Mouse (Mus musculus): ENCODE measurements around the gene Mllt3. TPM values are rescaled to one million over a fixed set of nuclear protein-coding genes. Genes with fewer than 3 reads are reported as not detected.

The Mllt3 gene
- polyA plus RNA-seq, 1 experiment from 2014 or later, result 51.9 TPM

DNA sequence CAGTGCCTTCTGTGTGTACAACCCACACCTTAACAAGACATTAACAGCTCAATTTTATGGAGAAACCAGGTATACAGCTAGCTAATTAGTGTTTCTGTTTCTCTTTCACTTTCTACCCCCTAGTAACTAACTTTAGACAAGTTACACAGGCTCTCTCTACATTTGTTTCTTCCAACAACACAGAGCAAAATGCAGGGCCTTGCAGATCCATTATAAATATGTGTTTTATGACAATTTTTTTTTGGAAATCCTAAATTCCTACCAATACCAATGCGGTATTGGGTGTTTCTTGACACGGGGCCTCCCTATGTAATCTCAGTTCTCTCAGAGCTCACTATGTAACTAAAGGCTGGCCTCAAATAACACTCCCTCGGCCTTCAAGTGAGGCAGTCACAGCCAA, 139.7 kb downstream of the Mllt3 start:
- Histone ChIP-seq H3K36me3 (no peaks in the 10 kb centered on the region), H3K4me2 (replicated peaks) (no peak overlapping the region), H3K4me3 (no peak overlapping the region), H3K27ac (no peak overlapping the region), H3K9ac (no peak overlapping the region), H3K4me1 (peaks cover 10% of the 10 kb centered on the region; the same call in 1 of the 2 replicates), H3K9me3 (no peaks in the 10 kb centered on the region), H3K27me3 (no peaks in the 10 kb centered on the region)
- no peak for ATAC-seq (ENCODE audit: low FRiP score, low read depth)
- 68% methylated on average over 3 of the region's 3 CpGs for WGBS

DNA sequence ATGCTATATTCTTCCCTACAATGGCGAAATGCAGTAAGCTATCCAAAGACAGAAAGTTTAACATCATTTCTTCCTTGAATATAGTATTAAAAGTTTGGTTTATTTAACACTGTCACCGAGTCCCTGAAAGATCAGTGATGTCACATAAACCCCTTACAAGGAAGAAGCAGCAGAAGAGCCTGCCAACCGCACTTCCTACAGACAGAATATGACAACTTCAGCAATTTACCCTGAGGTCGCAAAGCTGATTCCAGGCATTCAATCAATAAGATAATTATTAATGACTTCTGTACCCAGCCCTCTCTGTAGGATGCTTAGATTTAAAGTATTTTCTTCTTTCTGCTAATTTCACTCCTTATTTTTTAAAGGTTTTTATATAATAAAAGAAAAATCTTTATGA, 140.2 kb downstream of the Mllt3 start:
- Histone ChIP-seq H3K4me2 (replicated peaks) (no peak overlapping the region), H3K4me3 (no peak overlapping the region), H3K4me1 (peaks cover 10% of the 10 kb centered on the region; the same call in 1 of the 2 replicates), H3K9ac (no peak overlapping the region), H3K9me3 (no peaks in the 10 kb centered on the region), H3K27me3 (no peaks in the 10 kb centered on the region), H3K27ac (no peak overlapping the region), H3K36me3 (no peaks in the 10 kb centered on the region)
- 85% methylated on average over 4 of the region's 4 CpGs for WGBS
- no peak for ATAC-seq (ENCODE audit: low FRiP score, low read depth)

DNA sequence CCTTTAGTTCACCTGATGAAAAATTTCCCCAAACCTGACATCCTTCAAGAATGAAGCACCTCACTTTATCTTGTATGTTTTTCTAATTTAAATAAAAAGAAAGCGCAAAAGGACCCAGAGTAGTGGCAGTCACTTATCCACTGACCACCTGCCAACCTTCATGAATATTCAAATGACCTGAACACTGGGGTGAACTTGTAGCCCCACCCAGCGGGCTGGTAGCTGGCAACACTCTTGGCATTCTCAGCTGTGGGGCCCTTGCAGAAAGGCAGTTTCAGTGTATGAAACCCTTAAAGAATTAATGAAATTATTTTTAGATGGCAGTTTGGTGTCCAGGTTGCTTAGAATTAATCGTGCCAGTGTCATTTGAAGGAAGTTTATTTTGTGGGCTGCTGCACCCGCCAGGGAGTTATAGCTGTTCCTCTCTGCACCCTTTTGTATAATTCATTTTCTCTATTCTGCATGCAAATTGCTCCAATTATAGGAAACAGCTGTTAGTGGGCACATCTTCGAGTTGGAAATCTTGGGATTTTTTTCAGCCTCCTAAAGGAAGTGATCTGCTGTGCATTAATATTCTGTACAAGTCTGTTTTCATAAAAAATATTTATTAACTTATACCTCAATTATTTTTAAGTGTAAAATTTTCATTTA, 149.8 kb downstream of the Mllt3 start:
- H3K4me2 ChIP-seq (replicated peaks), result no peak overlapping the region
- H3K4me1 ChIP-seq, result no peaks in the 10 kb centered on the region
- no peaks in the 10 kb centered on the region for H3K9me3 ChIP-seq
- H3K9ac ChIP-seq, result no peak overlapping the region
- H3K36me3 ChIP-seq, result no peaks in the 10 kb centered on the region
- 81% methylated on average over 5 of the region's 5 CpGs for WGBS
- H3K4me3 ChIP-seq, result no peak overlapping the region
- H3K27me3 ChIP-seq, result no peaks in the 10 kb centered on the region
- no peak for ATAC-seq (ENCODE audit: low FRiP score, low read depth)
- H3K27ac ChIP-seq, result no peak overlapping the region

DNA sequence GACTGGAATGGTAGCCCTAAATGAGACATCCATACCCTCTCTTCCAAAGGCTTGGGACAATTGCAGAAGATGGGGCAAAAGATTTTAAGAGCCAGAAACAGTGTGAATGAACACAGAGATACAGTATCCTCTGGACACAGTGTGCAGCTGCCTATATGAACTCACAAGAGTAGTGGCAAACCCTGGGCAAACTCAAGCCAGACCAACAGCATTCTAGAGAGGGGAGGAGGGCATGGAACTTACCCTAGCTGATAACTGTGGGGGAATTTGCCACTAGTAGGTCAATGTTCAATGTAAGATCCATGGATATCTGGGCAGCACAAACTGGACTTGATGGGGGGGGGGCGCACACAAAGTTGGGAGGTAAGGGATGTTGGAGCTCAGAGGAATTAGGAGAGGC, 151.2 kb downstream of the Mllt3 start:
- Histone ChIP-seq H3K27me3 (no peaks in the 10 kb centered on the region), H3K4me3 (no peak overlapping the region), H3K4me1 (no peaks in the 10 kb centered on the region), H3K36me3 (no peaks in the 10 kb centered on the region), H3K9ac (no peak overlapping the region), H3K27ac (no peak overlapping the region), H3K4me2 (replicated peaks) (no peak overlapping the region), H3K9me3 (no peaks in the 10 kb centered on the region)
- ATAC-seq (ENCODE audit: low FRiP score, low read depth), result no peak
- WGBS, result 100% methylated on average over 1 of the region's 1 CpGs

DNA sequence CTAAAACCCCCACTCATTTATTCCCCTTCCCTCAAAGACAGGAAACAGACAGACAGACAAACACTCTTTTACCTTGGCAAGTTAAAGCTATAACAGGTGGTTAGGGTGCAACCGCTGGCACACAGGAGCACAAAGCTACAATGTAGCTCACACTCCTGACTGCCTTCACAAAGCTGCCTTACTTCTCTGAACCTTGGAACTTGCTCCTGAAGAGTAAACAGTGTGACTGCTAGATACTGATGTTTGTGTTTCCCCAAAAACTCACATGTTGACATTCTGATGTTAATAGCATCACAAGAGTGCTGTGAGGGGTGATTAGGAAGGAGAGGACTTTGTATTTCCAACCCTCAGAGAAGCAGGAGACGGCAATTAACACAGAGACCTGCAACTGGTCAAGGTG, 151.6 kb downstream of the Mllt3 start:
- Histone ChIP-seq H3K9me3 (no peaks in the 10 kb centered on the region), H3K4me1 (no peaks in the 10 kb centered on the region), H3K9ac (no peak overlapping the region), H3K36me3 (no peaks in the 10 kb centered on the region), H3K27me3 (no peaks in the 10 kb centered on the region), H3K4me2 (replicated peaks) (no peak overlapping the region), H3K27ac (no peak overlapping the region), H3K4me3 (no peak overlapping the region)
- no peak for ATAC-seq (ENCODE audit: low FRiP score, low read depth)
- 85% methylated on average over 2 of the region's 2 CpGs for WGBS

DNA sequence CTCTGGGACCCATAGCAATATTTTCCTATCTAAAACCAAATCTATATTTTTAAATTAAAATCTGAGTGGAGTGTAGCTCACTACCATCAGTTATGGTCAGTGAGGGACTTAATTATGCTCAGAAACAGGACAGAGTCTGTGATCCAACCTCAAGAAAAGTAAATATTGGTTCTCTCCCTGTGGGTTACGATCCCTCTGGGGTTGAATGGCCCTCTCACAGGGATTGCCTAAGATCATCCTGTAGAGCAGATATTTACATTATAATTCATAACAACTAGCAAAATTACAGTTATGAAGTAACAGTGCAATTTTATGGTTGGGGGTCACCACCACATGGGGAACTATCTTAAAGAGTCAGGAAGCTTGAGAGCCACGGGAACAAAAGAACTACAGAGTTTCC, 152.9 kb downstream of the Mllt3 start:
- 79% methylated on average over 2 of the region's 2 CpGs for WGBS
- H3K27ac ChIP-seq, result no peak overlapping the region
- no peaks in the 10 kb centered on the region for H3K9me3 ChIP-seq
- no peaks in the 10 kb centered on the region for H3K27me3 ChIP-seq
- no peak overlapping the region for H3K9ac ChIP-seq
- ATAC-seq (ENCODE audit: low FRiP score, low read depth), result no peak
- H3K4me3 ChIP-seq, result no peak overlapping the region
- H3K4me1 ChIP-seq, result no peaks in the 10 kb centered on the region
- no peaks in the 10 kb centered on the region for H3K36me3 ChIP-seq
- no peak overlapping the region for H3K4me2 ChIP-seq (replicated peaks)

DNA sequence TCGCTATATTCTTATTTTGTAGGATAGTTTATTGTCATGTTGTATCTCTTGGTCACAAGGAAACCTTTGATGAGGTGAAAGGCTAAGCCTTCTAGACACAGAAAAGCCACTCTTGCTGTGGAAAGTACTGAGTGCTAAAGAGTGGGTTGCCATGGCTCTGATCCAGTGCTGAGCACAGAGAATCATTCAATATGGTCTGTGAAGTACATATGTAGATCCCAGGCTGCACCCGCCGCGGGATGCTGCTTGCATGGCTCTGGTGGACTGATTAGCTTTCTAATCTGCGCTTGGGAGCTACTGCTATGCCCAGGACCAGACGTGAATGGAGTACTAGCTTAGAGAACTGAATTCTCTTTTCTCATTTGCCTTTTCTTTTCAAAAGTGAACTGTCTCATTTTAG, 154.5 kb downstream of the Mllt3 start:
- H3K4me2 ChIP-seq (replicated peaks), result no peak overlapping the region
- H3K4me1 ChIP-seq, result no peaks in the 10 kb centered on the region
- ATAC-seq (ENCODE audit: low FRiP score, low read depth), result no peak
- H3K27ac ChIP-seq, result no peak overlapping the region
- no peaks in the 10 kb centered on the region for H3K27me3 ChIP-seq
- H3K9me3 ChIP-seq, result no peaks in the 10 kb centered on the region
- H3K9ac ChIP-seq, result no peak overlapping the region
- H3K36me3 ChIP-seq, result 0 out of 2 replicates have a peak, but pooled peaks cover under 1% of the 10 kb centered on the region
- 87% methylated on average over 6 of the region's 6 CpGs for WGBS
- H3K4me3 ChIP-seq, result no peak overlapping the region

DNA sequence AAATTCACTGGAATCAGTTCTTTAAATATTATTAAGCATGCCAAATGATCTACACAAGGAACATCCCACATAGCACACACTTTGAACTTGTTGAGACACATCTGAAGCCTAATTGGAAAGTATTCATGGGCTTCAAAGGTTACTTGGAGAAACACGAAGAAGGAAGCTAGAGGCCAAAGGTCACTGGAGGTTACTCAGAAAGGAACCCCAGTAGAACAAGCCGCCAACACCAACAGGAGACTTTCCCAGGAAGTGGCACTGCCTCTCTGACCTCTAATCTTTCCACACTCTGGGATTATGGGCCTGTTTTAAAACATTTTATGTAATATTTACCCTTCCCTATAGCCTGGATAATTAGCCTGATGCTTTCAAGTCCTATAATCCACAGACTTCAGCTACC, 162.6 kb downstream of the Mllt3 start:
- Histone ChIP-seq H3K4me1 (peaks cover 17% of the 10 kb centered on the region), H3K9me3 (no peaks in the 10 kb centered on the region), H3K27ac (no peak overlapping the region), H3K4me2 (replicated peaks) (no peak overlapping the region), H3K27me3 (no peaks in the 10 kb centered on the region), H3K36me3 (peaks cover 12% of the 10 kb centered on the region), H3K4me3 (no peak overlapping the region), H3K9ac (no peak overlapping the region)
- WGBS, result 29% methylated on average over 2 of the region's 2 CpGs
- no peak for ATAC-seq (ENCODE audit: low FRiP score, low read depth)

DNA sequence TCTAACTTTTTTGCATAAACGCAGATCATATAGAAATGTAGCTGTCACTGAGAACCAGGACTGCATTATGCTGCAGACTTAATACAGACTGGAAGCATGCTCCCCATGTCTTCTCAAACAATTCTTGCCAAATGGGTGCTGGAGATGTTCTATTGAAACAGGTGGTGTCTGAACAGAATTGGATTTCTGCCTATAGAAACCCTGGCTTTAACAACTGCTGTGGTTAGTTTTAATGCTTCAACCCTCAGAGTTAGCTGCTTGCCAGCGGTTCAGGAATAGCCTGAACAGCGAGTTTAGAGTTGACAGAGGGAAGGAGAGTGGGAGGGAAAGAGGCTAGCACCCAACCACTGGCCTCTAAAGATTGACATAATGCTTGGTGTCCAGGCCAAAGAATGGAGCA, 166.6 kb downstream of the Mllt3 start:
- no peak for ATAC-seq (ENCODE audit: low FRiP score, low read depth)
- Histone ChIP-seq H3K27me3 (no peaks in the 10 kb centered on the region), H3K9me3 (no peaks in the 10 kb centered on the region), H3K4me1 (peaks cover 27% of the 10 kb centered on the region), H3K36me3 (no peaks in the 10 kb centered on the region), H3K4me3 (no peak overlapping the region), H3K4me2 (replicated peaks) (no peak overlapping the region), H3K9ac (no peak overlapping the region), H3K27ac (no peak overlapping the region)
- WGBS, result 66% methylated on average over 3 of the region's 3 CpGs

DNA sequence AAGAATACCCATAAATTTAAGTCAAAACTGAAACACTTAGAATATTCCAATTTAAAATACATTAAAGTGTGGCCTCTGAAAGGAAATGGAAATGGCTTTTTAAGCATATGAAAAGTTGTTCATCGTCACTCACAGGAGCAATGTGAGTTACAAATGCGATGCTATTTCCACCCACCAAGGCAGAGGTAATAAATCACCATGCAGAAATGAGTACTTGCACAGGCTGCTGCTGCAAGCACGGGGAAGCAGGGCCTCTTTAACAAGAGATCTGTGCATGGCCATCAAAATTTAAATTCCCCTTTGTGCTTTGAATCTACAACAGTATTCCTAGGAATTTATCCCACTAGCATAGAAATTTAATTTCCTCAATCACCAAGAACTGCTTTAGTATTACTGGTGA, 167.3 kb downstream of the Mllt3 start:
- no peak overlapping the region for H3K9ac ChIP-seq
- H3K27me3 ChIP-seq, result no peaks in the 10 kb centered on the region
- peaks cover 27% of the 10 kb centered on the region for H3K4me1 ChIP-seq
- H3K4me3 ChIP-seq, result no peak overlapping the region
- no peaks in the 10 kb centered on the region for H3K36me3 ChIP-seq
- H3K9me3 ChIP-seq, result no peaks in the 10 kb centered on the region
- no peak for ATAC-seq (ENCODE audit: low FRiP score, low read depth)
- no peak overlapping the region for H3K27ac ChIP-seq
- H3K4me2 ChIP-seq (replicated peaks), result no peak overlapping the region
- WGBS, result 6% methylated on average over 3 of the region's 3 CpGs

DNA sequence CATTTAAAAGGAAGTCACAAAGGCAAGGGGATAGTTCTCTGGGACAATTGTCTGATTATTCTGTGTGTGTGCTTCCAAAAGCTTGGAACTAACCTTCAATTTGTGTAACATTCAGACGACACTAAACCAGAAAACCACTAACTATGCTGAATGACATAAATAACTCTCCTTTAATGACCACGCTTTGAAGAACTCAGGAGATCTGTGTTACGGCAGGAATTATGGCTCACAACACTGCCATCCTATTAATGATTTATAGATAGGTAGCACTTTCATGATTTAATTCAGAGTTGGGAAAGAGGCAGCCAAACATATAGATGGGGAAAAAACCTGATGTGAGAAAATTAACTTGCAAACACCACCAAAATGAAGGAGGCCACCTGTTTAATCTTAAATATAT, 168.1 kb downstream of the Mllt3 start:
- H3K4me3 ChIP-seq, result no peak overlapping the region
- H3K27ac ChIP-seq, result no peak overlapping the region
- no peak overlapping the region for H3K4me2 ChIP-seq (replicated peaks)
- no peak for ATAC-seq (ENCODE audit: low FRiP score, low read depth)
- H3K9me3 ChIP-seq, result no peaks in the 10 kb centered on the region
- H3K4me1 ChIP-seq, result peaks cover 27% of the 10 kb centered on the region
- no peaks in the 10 kb centered on the region for H3K36me3 ChIP-seq
- no peak overlapping the region for H3K9ac ChIP-seq
- 34% methylated on average over 3 of the region's 3 CpGs for WGBS
- no peaks in the 10 kb centered on the region for H3K27me3 ChIP-seq

DNA sequence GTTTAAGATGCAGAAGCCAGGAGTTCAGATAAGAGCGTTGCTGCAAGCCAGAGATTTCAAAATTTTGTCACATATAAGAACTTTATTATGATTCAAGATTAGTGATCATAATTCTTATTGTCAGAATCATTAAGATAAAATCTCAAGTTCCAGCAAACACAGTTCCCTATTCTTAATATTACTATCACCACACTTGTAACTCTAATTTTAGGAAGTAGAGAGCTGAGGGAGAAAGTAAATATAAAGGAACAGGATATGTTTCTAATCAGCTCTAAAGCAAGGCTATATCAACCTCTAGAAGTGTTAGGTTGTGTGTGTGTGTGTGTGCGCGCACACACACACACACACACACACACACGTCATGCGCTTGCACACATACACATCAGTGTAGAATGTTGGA, 170.0 kb downstream of the Mllt3 start:
- no peaks in the 10 kb centered on the region for H3K36me3 ChIP-seq
- H3K4me1 ChIP-seq, result peaks cover 22% of the 10 kb centered on the region
- H3K4me3 ChIP-seq, result no peak overlapping the region
- H3K27me3 ChIP-seq, result no peaks in the 10 kb centered on the region
- no peak overlapping the region for H3K27ac ChIP-seq
- 91% methylated on average over 5 of the region's 5 CpGs for WGBS
- no peak for ATAC-seq (ENCODE audit: low FRiP score, low read depth)
- H3K9me3 ChIP-seq, result no peaks in the 10 kb centered on the region
- no peak overlapping the region for H3K9ac ChIP-seq
- no peak overlapping the region for H3K4me2 ChIP-seq (replicated peaks)

DNA sequence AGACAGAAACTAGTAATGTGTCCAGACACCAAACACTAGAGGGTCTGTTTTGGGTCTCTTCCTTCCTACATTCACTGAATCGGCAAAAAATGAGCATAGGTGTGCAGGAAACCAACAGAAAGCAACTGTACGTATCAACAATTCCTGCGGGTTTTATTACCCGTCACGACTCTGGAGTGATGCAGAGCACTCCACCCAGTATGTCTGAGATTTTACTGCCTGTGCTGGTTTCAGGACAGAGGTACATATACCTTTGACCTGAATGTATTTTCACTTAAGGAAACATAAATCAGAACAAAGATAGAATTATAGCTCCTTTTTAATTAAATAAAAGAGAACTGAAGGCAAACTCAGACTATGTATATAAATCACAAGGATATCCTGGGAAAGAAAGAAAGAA, 172.4 kb downstream of the Mllt3 start:
- H3K4me3 ChIP-seq, result no peak overlapping the region

More for the DNA sequence above, 172.4 kb downstream of the Mllt3 start:
- peaks cover 11% of the 10 kb centered on the region for H3K4me1 ChIP-seq
- no peak for ATAC-seq (ENCODE audit: low FRiP score, low read depth)
- no peaks in the 10 kb centered on the region for H3K36me3 ChIP-seq
- WGBS, result 48% methylated on average over 5 of the region's 5 CpGs
- H3K9ac ChIP-seq, result no peak overlapping the region
- no peak overlapping the region for H3K27ac ChIP-seq
- H3K9me3 ChIP-seq, result no peaks in the 10 kb centered on the region
- H3K4me2 ChIP-seq (replicated peaks), result no peak overlapping the region
- no peaks in the 10 kb centered on the region for H3K27me3 ChIP-seq

All from limb, embryonic 13.5 days (tissue).